Mouse (Mus musculus) small intestine, adult 2 months (tissue): ENCODE results near the gene Txndc12.

Experiments used
- CTCF ChIP-seq: fragments of 200-500 bp; IDR thresholded peaks from 2 replicates; pipeline ENCODE4 v1.5.1; 2012; ENCODE audit warnings: low read depth, mild to moderate bottlenecking, control low read depth, inconsistent platforms, low read length, moderate library complexity, mixed read lengths; ENCODE audit not compliant: insufficient replicate concordance, insufficient read length; ENCODE audit errors: extremely low read depth
- POLR2A ChIP-seq: fragments of 200-500 bp; IDR thresholded peaks from 2 replicates; pipeline ENCODE4 v1.6.1; 2012; ENCODE audit warnings: low read depth, mild to moderate bottlenecking, control low read depth, inconsistent platforms, low read length, moderate library complexity

DNA sequence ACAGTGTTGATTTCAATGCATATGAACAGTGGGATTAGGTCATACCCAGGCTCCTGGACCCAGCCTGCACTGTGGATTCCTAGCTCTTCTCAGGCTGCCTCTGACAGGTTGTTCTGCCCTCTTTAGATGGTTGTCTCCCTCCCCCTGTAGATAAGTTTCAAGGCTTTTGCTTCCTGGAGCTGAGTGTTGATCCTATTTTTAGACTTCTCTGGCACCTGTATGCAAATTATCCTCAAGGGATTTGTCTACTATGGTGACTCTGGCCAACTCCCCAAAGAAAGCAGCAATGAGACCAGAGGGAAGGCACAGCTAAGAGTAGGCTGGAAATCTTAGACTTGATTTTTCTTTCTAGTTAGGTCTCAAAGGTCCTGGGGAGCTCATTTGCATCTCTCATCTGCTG is 73.1 kb downstream of the Txndc12 start:
- no peak for TF ChIP-seq CTCF
- TF ChIP-seq POLR2A: no peak
